Mouse (Mus musculus) neural tube, embryonic 14.5 days (tissue): ENCODE data around the gene Mab21l3. TPM values are rescaled to one million over a fixed set of nuclear protein-coding genes. Genes with fewer than 3 reads are reported as not detected.

ENCODE experiments used
- polyA plus RNA-seq: library from polyadenylated mRNA; unstranded; fragments of >200 nt; fragmentation: Nextera tagmentation; extraction: Ambion mirVana; gene quantifications from 2 replicates; pipeline ENCODE4 v1.2.1, GENCODE M21; 2014

Mab21l3 gene
- polyA plus RNA-seq, 1 experiment from 2014 or later: 0.12 TPM

Other genes starting within 250 kb of the Mab21l3 start
- 105 and 115 TPM in 2 replicates for gene Atp1a1, start 244.3 kb downstream of the Mab21l3 start, polyA plus RNA-seq
- gene Slc22a15, start 75.5 kb upstream of the Mab21l3 start, polyA plus RNA-seq: 6.1 and 7.0 TPM in 2 replicates
- 20.8 and 33.7 TPM in 2 replicates for gene Nhlh2, start 161.1 kb upstream of the Mab21l3 start, polyA plus RNA-seq
- gene Casq2, start 237.5 kb upstream of the Mab21l3 start, polyA plus RNA-seq: 0.67 and 0.75 TPM in 2 replicates